Mouse (Mus musculus) C2C12 (cell line): Measurements from ENCODE around the gene Dlx4. TPM values are rescaled to one million over a fixed set of nuclear protein-coding genes. Genes with fewer than 3 reads are reported as not detected.

Source experiments
- H3K27me3 ChIP-seq: one replicate; pipeline ENCODE4 v1.6.1; 2011; ENCODE audit not compliant: control insufficient read depth, insufficient read depth, insufficient read length
- H3K36me3 ChIP-seq: one replicate; pipeline ENCODE4 v1.6.1; 2011; ENCODE audit not compliant: control insufficient read depth, insufficient read depth
- H3K4me3 ChIP-seq: one replicate; pipeline ENCODE4 v1.5.1; 2011; ENCODE audit warnings: mild to moderate bottlenecking, control low read depth; ENCODE audit not compliant: poor library complexity, insufficient read depth, severe bottlenecking
- H3K79me2 ChIP-seq: one replicate; pipeline ENCODE4 v1.6.1; 2011; ENCODE audit not compliant: control insufficient read depth, insufficient read depth
- H3K79me3 ChIP-seq: one replicate; pipeline ENCODE4 v1.6.1; 2011; ENCODE audit warnings: low read depth, control low read depth
- H3ac ChIP-seq: one replicate; pipeline ENCODE3; 2011; ENCODE audit warnings: low read depth; ENCODE audit not compliant: control insufficient read depth, insufficient read length
- CEBPB ChIP-seq: IDR thresholded peaks from one replicate; pipeline ENCODE4 v1.6.1; 2011; ENCODE audit warnings: low read depth, mild to moderate bottlenecking, control low read depth, moderate library complexity
- CTCF ChIP-seq: IDR thresholded peaks from one replicate; pipeline ENCODE4 v1.5.1; 2011; ENCODE audit not compliant: control insufficient read depth, insufficient read depth, insufficient read length
- FOSL1 ChIP-seq: IDR thresholded peaks from one replicate; pipeline ENCODE4 v1.8.0; 2011; ENCODE audit warnings: mild to moderate bottlenecking, low read length; ENCODE audit not compliant: poor library complexity, insufficient read depth, severe bottlenecking
- MAX ChIP-seq: IDR thresholded peaks from one replicate; pipeline ENCODE4 v1.6.1; 2011; ENCODE audit warnings: mild to moderate bottlenecking, control low read depth
- MYOD1 ChIP-seq: IDR thresholded peaks from one replicate; pipeline ENCODE4 v1.6.1; 2011; ENCODE audit warnings: low read depth; ENCODE audit not compliant: control insufficient read depth, insufficient read length
- MYOG ChIP-seq: IDR thresholded peaks from one replicate; pipeline ENCODE4 v1.6.1; 2011; ENCODE audit not compliant: control insufficient read depth, insufficient read length; ENCODE audit errors: extremely low read depth
- USF1 ChIP-seq: IDR thresholded peaks from one replicate; pipeline ENCODE4 v1.6.1; 2011; ENCODE audit warnings: low read depth, mild to moderate bottlenecking, control low read depth, moderate library complexity
- polyA plus RNA-seq: library from polyadenylated mRNA; unstranded; fragments of >200 nt; fragmentation: generic; extraction: Trizol; gene quantifications from one replicate; pipeline ENCODE4 v1.2.1, GENCODE M21; 2012; ENCODE audit warnings: missing spikeins

Dlx4 gene
- polyA plus RNA-seq, 1 experiment = 0.37 TPM

GRCm38 (mm10) chr11:95097889-95098288, 48.2 kb downstream of the Dlx4 start:
- no peaks in the 10 kb centered on the region for H3K79me3 ChIP-seq
- no peaks in the 10 kb centered on the region for H3K36me3 ChIP-seq
- H3ac ChIP-seq = no peak overlapping the region

GRCm38 (mm10) chr11:95096608-95097373, 49.3 kb downstream of the Dlx4 start:
- Histone ChIP-seq H3K4me3 (no peak overlapping the region), H3ac (no peak overlapping the region), H3K79me3 (no peaks in the 10 kb centered on the region), H3K27me3 (no peaks in the 10 kb centered on the region), H3K79me2 (no peaks in the 10 kb centered on the region), H3K36me3 (no peaks in the 10 kb centered on the region)
- TF ChIP-seq CEBPB (no peak), FOSL1 (no peak), CTCF (no peak), MAX (no peak)

More at GRCm38 (mm10) chr11:95097889-95098288, 48.2 kb downstream of the Dlx4 start:
- H3K4me3 ChIP-seq = no peak overlapping the region
- no peaks in the 10 kb centered on the region for H3K79me2 ChIP-seq
- no peak for TF ChIP-seq USF1
- TF ChIP-seq CTCF = no peak
- TF ChIP-seq CEBPB = no peak
- TF ChIP-seq MYOG = no peak
- no peak for TF ChIP-seq MAX
- TF ChIP-seq FOSL1 = no peak
- no peak for TF ChIP-seq MYOD1
- H3K27me3 ChIP-seq = no peaks in the 10 kb centered on the region

GRCm38 (mm10) chr11:95095596-95095995, 50.5 kb downstream of the Dlx4 start:
- TF ChIP-seq USF1 (no peak), CTCF (no peak), CEBPB (no peak), MYOD1 (no peak), FOSL1 (no peak), MYOG (no peak), MAX (no peak)
- Histone ChIP-seq H3K27me3 (no peaks in the 10 kb centered on the region), H3K79me3 (no peaks in the 10 kb centered on the region), H3K4me3 (no peak overlapping the region), H3K36me3 (no peaks in the 10 kb centered on the region), H3ac (no peak overlapping the region), H3K79me2 (no peaks in the 10 kb centered on the region)

DNA sequence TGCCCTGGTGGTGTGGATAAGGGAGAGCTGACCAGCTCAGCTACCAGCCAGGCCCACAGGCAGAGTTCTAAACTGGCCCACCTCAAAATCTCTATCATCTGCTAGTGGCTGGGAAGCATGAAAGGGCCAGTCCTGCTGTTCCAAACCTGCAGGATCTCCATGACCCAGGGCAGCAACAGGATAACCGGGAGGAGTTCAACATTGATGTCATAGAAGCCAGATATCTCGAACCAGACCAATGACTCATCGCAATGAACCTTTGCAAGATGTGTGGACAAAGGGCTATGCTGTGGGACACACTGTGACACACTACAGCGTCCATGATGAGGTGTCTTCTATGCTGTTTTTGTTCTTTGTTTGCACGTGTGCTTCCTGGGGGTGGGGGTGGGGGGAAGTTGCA, 53.0 kb downstream of the Dlx4 start:
- TF ChIP-seq USF1 (no peak), MAX (no peak), MYOG (no peak), CTCF (no peak), MYOD1 (no peak), FOSL1 (no peak), CEBPB (no peak)
- H3K79me2 ChIP-seq = no peaks in the 10 kb centered on the region
- no peaks in the 10 kb centered on the region for H3K79me3 ChIP-seq
- H3K36me3 ChIP-seq = no peaks in the 10 kb centered on the region
- no peak overlapping the region for H3ac ChIP-seq
- H3K27me3 ChIP-seq = no peaks in the 10 kb centered on the region
- no peak overlapping the region for H3K4me3 ChIP-seq

Other genes with a start within 250 kb of the Dlx4 start
- 2.3 TPM for gene Col1a1, start 210.0 kb downstream of the Dlx4 start, polyA plus RNA-seq
- gene Hils1, start 178.7 kb downstream of the Dlx4 start, polyA plus RNA-seq = not detected
- 5.3 TPM for gene Sgca, start 169.9 kb downstream of the Dlx4 start, polyA plus RNA-seq
- gene Ppp1r9b, start 155.2 kb downstream of the Dlx4 start, polyA plus RNA-seq = 31.8 TPM
- 14.0 TPM for gene Samd14, start 136.4 kb downstream of the Dlx4 start, polyA plus RNA-seq
- 1.8 TPM for gene Pdk2, start 104.9 kb downstream of the Dlx4 start, polyA plus RNA-seq
- gene Itga3, start 69.5 kb downstream of the Dlx4 start, polyA plus RNA-seq = 51.1 TPM
- 31.8 TPM for gene Dlx3, start 26.1 kb downstream of the Dlx4 start, polyA plus RNA-seq
- 0.04 TPM for gene Tac4, start 115.3 kb upstream of the Dlx4 start, polyA plus RNA-seq
- 44.3 TPM for gene Kat7, start 164.0 kb upstream of the Dlx4 start, polyA plus RNA-seq
- 7.7 TPM for gene Fam117a, start 190.8 kb upstream of the Dlx4 start, polyA plus RNA-seq
- 79.1 TPM for gene Slc35b1, start 238.4 kb upstream of the Dlx4 start, polyA plus RNA-seq